Mouse (Mus musculus) gastrocnemius, adult 8-10 months (tissue): ENCODE measurements around the gene Ppfibp2. TPM values are rescaled to one million over a fixed set of nuclear protein-coding genes. Genes with fewer than 3 reads are reported as not detected.

Experiments
- DNase-seq, 2 experiments: peaks; one replicate each; pipeline ENCODE4 v3.0.0; 2022; ENCODE audit warnings: low spot score in 2 of 2
- total RNA-seq, 4 experiments: library from RNA; stranded (reverse); gene quantifications; 2 replicates each; pipeline ENCODE4 v1.2.4; 2022

Gene Ppfibp2
- total RNA-seq, 4 experiments from 2014 or later = 10.6 to 13.0 (median 12.0) TPM

- DNase-seq = no peak
These were observed 160.9 kb downstream of the Ppfibp2 start for GRCm38 (mm10) chr7:107755905-107756304.

DNA sequence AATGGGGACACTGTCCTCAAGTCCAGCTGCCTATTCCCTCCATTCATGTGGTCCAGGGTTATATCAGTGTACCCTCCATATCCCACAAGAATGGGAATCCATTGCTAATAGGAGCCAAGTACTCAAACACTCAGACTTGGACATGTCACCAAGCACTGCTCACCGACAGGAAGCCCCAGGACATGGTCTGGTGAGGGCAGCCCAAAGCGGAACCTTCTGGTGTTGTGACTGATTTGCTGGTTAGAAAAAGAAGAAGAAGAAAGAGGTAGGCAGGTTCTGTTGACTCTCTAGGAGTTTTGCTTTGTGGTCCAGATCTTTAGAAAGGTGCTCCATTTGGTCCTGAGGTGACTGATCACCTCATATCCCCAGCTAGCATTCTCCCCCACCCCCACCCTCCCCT is 161.7 kb downstream of the Ppfibp2 start:
- DNase-seq = no peak

- DNase-seq = peak in 1 of 2 experiments; percentile 24
These were observed 162.5 kb downstream of the Ppfibp2 start, which contains the start of gene Cyb5r2 for GRCm38 (mm10) chr7:107757308-107758151. Cyb5r2 (minus strand) TSS chr7:107758032.

GRCm38 (mm10) chr7:107770812-107771211 is 175.8 kb downstream of the Ppfibp2 start:
- DNase-seq = no peak

DNA sequence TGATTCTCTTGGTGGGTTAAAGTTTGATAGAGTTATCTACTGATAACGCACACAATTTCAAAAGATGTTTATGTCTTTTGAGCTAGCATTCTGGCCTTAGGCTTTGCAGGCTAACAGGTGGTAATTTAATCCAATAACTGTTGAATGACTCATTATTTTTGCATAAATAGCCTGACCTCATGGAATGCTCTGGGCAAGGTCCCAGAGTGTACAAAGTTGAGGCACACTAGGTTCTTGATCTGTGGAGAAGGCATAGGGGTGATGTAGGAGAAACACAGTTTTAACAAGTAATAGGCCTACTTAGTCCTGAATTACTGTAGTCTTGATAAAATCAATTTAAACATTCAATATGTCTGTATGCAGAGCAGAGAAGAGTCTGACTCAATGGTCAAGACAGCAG is 183.2 kb downstream of the Ppfibp2 start:
- DNase-seq = no peak

DNA sequence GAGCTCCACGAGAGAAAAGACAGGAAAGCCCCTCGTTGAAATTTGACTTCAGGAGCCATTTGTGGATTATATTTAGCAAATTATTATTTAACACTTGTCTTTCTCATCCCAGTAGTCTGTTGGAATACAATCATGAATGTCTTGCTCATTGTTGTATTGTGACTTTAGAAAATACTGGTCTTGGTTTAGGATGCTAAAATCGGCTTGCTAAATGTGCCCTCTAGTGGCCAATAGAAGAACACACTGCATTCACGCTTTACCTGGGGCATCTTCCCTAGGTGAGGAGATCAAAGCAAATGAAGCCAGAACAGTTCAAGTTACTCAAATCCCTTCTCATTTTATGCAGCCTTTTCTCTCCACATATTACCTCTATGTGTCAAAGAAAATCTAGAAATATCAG is 184.6 kb downstream of the Ppfibp2 start:
- DNase-seq = no peak

- DNase-seq = no peak
These were observed 193.1 kb downstream of the Ppfibp2 start for GRCm38 (mm10) chr7:107787977-107788620.

DNA sequence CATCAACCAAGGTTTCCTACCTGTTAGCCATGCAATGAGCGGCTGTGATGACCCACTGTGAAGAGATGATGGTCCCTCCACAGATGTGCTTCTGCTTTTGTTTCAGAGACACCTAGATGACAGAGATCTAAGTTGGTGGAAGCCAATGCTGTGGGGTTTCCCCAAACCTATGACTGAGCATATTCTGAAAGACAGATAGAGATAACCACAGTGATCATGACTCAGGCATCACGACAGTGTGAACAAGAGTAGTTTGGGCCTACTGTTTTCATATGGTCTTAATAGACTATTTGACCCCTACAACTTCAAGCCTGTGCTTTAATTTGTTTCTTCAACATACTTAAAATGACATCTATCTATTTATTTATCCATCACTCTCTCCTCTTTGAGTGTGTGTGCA is 201.5 kb downstream of the Ppfibp2 start:
- DNase-seq = no peak

Other genes with a start within 250 kb of the Ppfibp2 start
- 1 to 10 TPM in 1 of 4 experiments, under 1 TPM in 3; 0.29 to 1.0 (median 0.46) TPM for gene Syt9, start 224.5 kb upstream of the Ppfibp2 start, total RNA-seq
- gene Olfml1, start 27.8 kb upstream of the Ppfibp2 start, total RNA-seq = 1 to 10 TPM in 3 of 4 experiments, under 1 TPM in 1; 0.60 to 2.0 (median 1.6) TPM
- not detected for gene 5330417H12Rik, start 30.0 kb downstream of the Ppfibp2 start, total RNA-seq
- under 1 TPM in 2 of 4 experiments, not detected in 2; 0.25 to 0.36 TPM for gene Cyb5r2, start 162.8 kb downstream of the Ppfibp2 start, total RNA-seq
- gene Ovch2, start 206.0 kb downstream of the Ppfibp2 start, total RNA-seq = not detected
- gene Olfr467, start 217.1 kb downstream of the Ppfibp2 start, total RNA-seq = not detected
- gene Olfr469, start 230.3 kb downstream of the Ppfibp2 start, total RNA-seq = not detected